Mouse (Mus musculus): ENCODE results near the gene Wscd2.

GRCm38 (mm10) chr5:113591166-113591565, 101.0 kb downstream of the Wscd2 start:
- TF ChIP-seq POLR2A (IDR thresholded peaks at IDR 0.05; ENCODE audit: insufficient read length, low read depth), result no peak
- no peak for TF ChIP-seq MAX (IDR thresholded peaks at IDR 0.05; ENCODE audit: low read depth)
- no peak for TF ChIP-seq TCF12 (IDR thresholded peaks at IDR 0.05; ENCODE audit: insufficient read depth, poor library complexity, severe bottlenecking)
- TF ChIP-seq MYOG (IDR thresholded peaks at IDR 0.05; ENCODE audit: control insufficient read depth in 1 of 3, insufficient read depth in 1 of 3, insufficient read length in 2 of 3, low read depth in 2 of 3), result no peak
- no peak for TF ChIP-seq MYOD1 (IDR thresholded peaks at IDR 0.05; ENCODE audit: control insufficient read depth in 1 of 3, insufficient read length in 2 of 3, low read depth in 2 of 3)
- TF ChIP-seq POLR2AphosphoS2 (IDR thresholded peaks at IDR 0.05; ENCODE audit: insufficient read length, low read depth), result no peak
- TF ChIP-seq E2F4 (IDR thresholded peaks at IDR 0.05; ENCODE audit: insufficient read depth), result no peak
- no peak for TF ChIP-seq USF1 (IDR thresholded peaks at IDR 0.05; ENCODE audit: low read depth)
- no peak for TF ChIP-seq TCF3 (IDR thresholded peaks at IDR 0.05; ENCODE audit: insufficient read length, low read depth)
- no peak for TF ChIP-seq CEBPB (IDR thresholded peaks at IDR 0.05; ENCODE audit: insufficient read depth, poor library complexity, severe bottlenecking)
